Mouse (Mus musculus) testis, adult 2 months (tissue): ENCODE results near the gene Ano10.

ENCODE experiments used
- CTCF ChIP-seq: fragments of 200-500 bp; IDR thresholded peaks from 2 replicates; pipeline ENCODE4 v1.5.1; 2012; ENCODE audit warnings: low read depth, mild to moderate bottlenecking, inconsistent platforms, low read length, moderate library complexity; ENCODE audit not compliant: control insufficient read depth, insufficient read depth, insufficient replicate concordance
- POLR2A ChIP-seq: fragments of 200-500 bp; IDR thresholded peaks from 2 replicates; pipeline ENCODE4 v1.6.1; 2012; ENCODE audit warnings: low read depth, mild to moderate bottlenecking, inconsistent platforms, low read length, moderate library complexity; ENCODE audit not compliant: control insufficient read depth

DNA sequence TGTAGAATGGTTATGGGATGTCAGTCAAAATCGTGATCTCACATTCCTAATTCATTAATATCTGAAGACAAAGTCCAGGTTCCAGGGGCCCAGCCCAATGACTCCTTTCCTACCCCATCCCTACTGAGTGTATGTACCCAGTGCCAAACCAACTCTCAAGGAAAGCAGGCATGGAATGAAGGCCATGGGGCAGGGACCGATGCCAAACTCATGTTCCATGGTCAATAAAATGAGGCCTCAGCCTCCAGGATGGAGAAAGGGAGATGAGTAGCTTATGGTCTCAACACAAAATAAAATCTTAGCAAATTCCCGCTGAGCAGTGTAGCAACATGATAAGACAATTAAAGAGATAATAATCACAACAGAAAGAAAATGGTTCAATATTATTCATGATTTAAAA lies 39.8 kb downstream of the Ano10 start:
- TF ChIP-seq POLR2A (no peak), CTCF (no peak)
